Mouse (Mus musculus) 3134 (cell line): ENCODE results near the gene Gm10198.
A peak's percentile ranks its signal among the peaks of the same experiment; 100 is the strongest.

Experiments used
- DNase-seq: peaks from one replicate; pipeline ENCODE4 v3.0.0-alpha.2; 2011; ENCODE audit warnings: low spot score; ENCODE audit not compliant: insufficient read length; ENCODE audit errors: extremely low read depth

Gm10198 gene

GRCm38 (mm10) chr13:111592485-111592884 lies at the start of gene Gm10198:
Gene Gm10198, plus strand, starts transcription at chr13:111592785.
- no peak for DNase-seq

GRCm38 (mm10) chr13:111545286-111545685 lies 47.3 kb upstream of the Gm10198 start:
- peak; percentile 39 for DNase-seq

- no peak for DNase-seq
Observed at GRCm38 (mm10) chr13:111552769-111553168, 39.8 kb upstream of the Gm10198 start.

GRCm38 (mm10) chr13:111553182-111553581 lies 39.4 kb upstream of the Gm10198 start:
- no peak for DNase-seq

GRCm38 (mm10) chr13:111553941-111554340 lies 38.6 kb upstream of the Gm10198 start:
- no peak for DNase-seq

- DNase-seq: no peak
Observed at GRCm38 (mm10) chr13:111555333-111555732, 37.3 kb upstream of the Gm10198 start.

GRCm38 (mm10) chr13:111556375-111556774 lies 36.2 kb upstream of the Gm10198 start:
- DNase-seq: no peak

GRCm38 (mm10) chr13:111560152-111560551 lies 32.4 kb upstream of the Gm10198 start:
- DNase-seq: no peak

- DNase-seq: no peak
Observed at GRCm38 (mm10) chr13:111562595-111562994, 30.0 kb upstream of the Gm10198 start.

GRCm38 (mm10) chr13:111574196-111574595 lies 18.4 kb upstream of the Gm10198 start:
- no peak for DNase-seq

- no peak for DNase-seq
Observed at GRCm38 (mm10) chr13:111577177-111577576, 15.4 kb upstream of the Gm10198 start.

- DNase-seq: no peak
Observed at GRCm38 (mm10) chr13:111580054-111580453, 12.5 kb upstream of the Gm10198 start.

GRCm38 (mm10) chr13:111598111-111598510 lies 5.5 kb downstream of the Gm10198 start:
- no peak for DNase-seq

- no peak for DNase-seq
Observed at GRCm38 (mm10) chr13:111601383-111601782, 8.8 kb downstream of the Gm10198 start.

- no peak for DNase-seq
Observed at GRCm38 (mm10) chr13:111604826-111605225, 12.2 kb downstream of the Gm10198 start.

GRCm38 (mm10) chr13:111616168-111617125 lies 23.9 kb downstream of the Gm10198 start:
- DNase-seq: no peak

- DNase-seq: no peak
Observed at GRCm38 (mm10) chr13:111620433-111620832, 27.8 kb downstream of the Gm10198 start.

GRCm38 (mm10) chr13:111622425-111622824 lies 29.8 kb downstream of the Gm10198 start:
- no peak for DNase-seq

GRCm38 (mm10) chr13:111623112-111623511 lies 30.5 kb downstream of the Gm10198 start:
- no peak for DNase-seq

GRCm38 (mm10) chr13:111624115-111624514 lies 31.5 kb downstream of the Gm10198 start:
- DNase-seq: no peak

- no peak for DNase-seq
Observed at GRCm38 (mm10) chr13:111634163-111635160, 41.9 kb downstream of the Gm10198 start.
